Mouse (Mus musculus) C2C12 (cell line): ENCODE results near the gene Mypop.

Experiments used
- CEBPB ChIP-seq: IDR thresholded peaks from one replicate; pipeline ENCODE4 v1.6.1; 2011; ENCODE audit warnings: low read depth, mild to moderate bottlenecking, control low read depth, moderate library complexity
- CTCF ChIP-seq: IDR thresholded peaks from one replicate; pipeline ENCODE4 v1.5.1; 2011; ENCODE audit not compliant: control insufficient read depth, insufficient read depth, insufficient read length
- FOSL1 ChIP-seq: IDR thresholded peaks from one replicate; pipeline ENCODE4 v1.8.0; 2011; ENCODE audit warnings: mild to moderate bottlenecking, low read length; ENCODE audit not compliant: poor library complexity, insufficient read depth, severe bottlenecking
- USF1 ChIP-seq: IDR thresholded peaks from one replicate; pipeline ENCODE4 v1.6.1; 2011; ENCODE audit warnings: low read depth, mild to moderate bottlenecking, control low read depth, moderate library complexity

GRCm38 (mm10) chr7:19014452-19014851 lies 23.4 kb downstream of the Mypop start:
- TF ChIP-seq USF1: no peak
- TF ChIP-seq CTCF: no peak
- TF ChIP-seq FOSL1: no peak
- TF ChIP-seq CEBPB: no peak
